Mouse (Mus musculus) cortical plate, adult 2 months (tissue): ENCODE results near the gene Fam222b.

Experiments
- CTCF ChIP-seq: fragments of 200-500 bp; IDR thresholded peaks from 2 replicates; pipeline ENCODE4 v1.5.1; 2011; ENCODE audit warnings: mild to moderate bottlenecking, control low read depth, low read length; ENCODE audit not compliant: insufficient read depth; ENCODE audit errors: extremely low read depth
- POLR2A ChIP-seq: fragments of 200-500 bp; IDR thresholded peaks from 2 replicates; pipeline ENCODE4 v1.6.1; 2011; ENCODE audit warnings: mild to moderate bottlenecking, low read length, control low read depth; ENCODE audit not compliant: insufficient read depth; ENCODE audit errors: extremely low read depth

DNA sequence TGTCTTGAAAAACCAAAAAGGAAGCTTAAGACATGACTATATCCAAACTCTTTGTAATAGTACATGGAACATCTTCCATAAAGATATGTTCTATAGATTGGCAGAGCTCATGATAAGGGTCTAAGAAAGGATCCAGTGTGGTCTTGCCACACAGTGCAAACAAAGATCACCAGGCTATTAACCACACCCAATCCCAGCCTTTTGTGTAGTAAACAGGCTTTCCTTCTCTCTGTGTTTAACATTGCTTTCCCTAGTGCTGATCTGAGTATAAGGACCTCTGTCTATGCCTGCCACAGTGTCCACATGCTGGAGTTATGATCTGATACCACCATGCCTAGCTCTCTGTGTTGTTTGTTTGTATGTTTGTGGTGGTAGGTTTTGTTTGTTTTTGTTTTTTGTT is 29.3 kb downstream of the Fam222b start:
- TF ChIP-seq POLR2A (no peak), CTCF (no peak)
